Mouse (Mus musculus) forebrain, embryonic 13.5 days (tissue): ENCODE measurements around the gene Vrk3. TPM values are rescaled to one million over a fixed set of nuclear protein-coding genes. Genes with fewer than 3 reads are reported as not detected.

Experiments used
- ATAC-seq: fragments of 200-750 bp; cut with Nextera tagmentation; 2 replicates; pipeline ENCODE4 v1.8.0; 2017
- H3K27ac ChIP-seq: fragments of 300-500 bp; sonication (generic); 2 replicates; pipeline ENCODE4 v1.5.1; 2015; ENCODE audit warnings: inconsistent platforms, mild to moderate bottlenecking, moderate library complexity
- H3K27me3 ChIP-seq: fragments of 300-500 bp; sonication (generic); 2 replicates; pipeline ENCODE4 v1.6.1; 2015; ENCODE audit warnings: mild to moderate bottlenecking, inconsistent platforms
- H3K36me3 ChIP-seq: fragments of 300-500 bp; sonication (generic); 2 replicates; pipeline ENCODE4 v1.6.1; 2015; ENCODE audit warnings: mild to moderate bottlenecking, inconsistent platforms; ENCODE audit not compliant: poor library complexity, severe bottlenecking
- H3K4me1 ChIP-seq: fragments of 300-500 bp; sonication (generic); 2 replicates; pipeline ENCODE4 v1.6.1; 2015; ENCODE audit warnings: inconsistent platforms
- H3K4me2 ChIP-seq: fragments of 300-500 bp; sonication (generic); 2 replicates; pipeline ENCODE4 v1.6.1; 2015; ENCODE audit warnings: inconsistent platforms, mild to moderate bottlenecking, moderate library complexity
- H3K4me3 ChIP-seq: fragments of 300-500 bp; sonication (generic); 2 replicates; pipeline ENCODE4 v1.5.1; 2015; ENCODE audit warnings: mild to moderate bottlenecking, inconsistent platforms
- H3K9ac ChIP-seq: fragments of 300-500 bp; sonication (generic); 2 replicates; pipeline ENCODE4 v1.6.1; 2015; ENCODE audit warnings: mild to moderate bottlenecking, inconsistent platforms
- H3K9me3 ChIP-seq: fragments of 300-500 bp; sonication (generic); replicated peaks from 2 replicates; pipeline ENCODE4 v1.6.1; 2016; ENCODE audit warnings: inconsistent platforms
- WGBS: fragments of 180-500 bp; shearing (Covaris S2); methylation state at CpG from one replicate; pipeline ENCODE4 v1.1.7; 2015; 5-methylcytosine and 5-hydroxymethylcytosine counted together
- polyA plus RNA-seq: library from polyadenylated mRNA; unstranded; fragments of >200 nt; fragmentation: Nextera tagmentation; extraction: Ambion mirVana; gene quantifications from 2 replicates; pipeline ENCODE4 v1.2.1, GENCODE M21; 2015

Gene Vrk3
- polyA plus RNA-seq, 1 experiment from 2014 or later = 38.7 TPM

GRCm38 (mm10) chr7:44770046-44770578 lies 21.9 kb downstream of the Vrk3 start:
- WGBS = 17% methylated on average over 6 of the region's 6 CpGs
- Histone ChIP-seq H3K27ac (no peak overlapping the region), H3K9me3 (no peaks in the 10 kb centered on the region), H3K36me3 (peaks cover 84% of the 10 kb centered on the region), H3K4me1 (no peaks in the 10 kb centered on the region), H3K9ac (no peak overlapping the region), H3K4me3 (no peak overlapping the region), H3K27me3 (no peaks in the 10 kb centered on the region), H3K4me2 (no peak overlapping the region)
- no peak for ATAC-seq

GRCm38 (mm10) chr7:44772591-44773204 lies 24.5 kb downstream of the Vrk3 start:
- H3K27me3 ChIP-seq = no peaks in the 10 kb centered on the region
- peaks cover 80% of the 10 kb centered on the region for H3K36me3 ChIP-seq
- H3K27ac ChIP-seq = no peak overlapping the region
- no peak overlapping the region for H3K4me2 ChIP-seq
- H3K4me3 ChIP-seq = no peak overlapping the region
- H3K9me3 ChIP-seq = no peaks in the 10 kb centered on the region
- no peak overlapping the region for H3K9ac ChIP-seq
- 90% methylated on average over 8 of the region's 8 CpGs for WGBS
- no peaks in the 10 kb centered on the region for H3K4me1 ChIP-seq
- no peak for ATAC-seq

- Histone ChIP-seq H3K9ac (no peak overlapping the region), H3K4me1 (no peaks in the 10 kb centered on the region), H3K36me3 (peaks cover 42% of the 10 kb centered on the region), H3K27me3 (no peaks in the 10 kb centered on the region), H3K4me2 (no peak overlapping the region), H3K27ac (no peak overlapping the region), H3K4me3 (no peak overlapping the region), H3K9me3 (no peaks in the 10 kb centered on the region)
- 93% methylated on average over 9 of the region's 9 CpGs for WGBS
- no peak for ATAC-seq
Measured at GRCm38 (mm10) chr7:44776849-44777498, 28.8 kb downstream of the Vrk3 start.

- WGBS = 91% methylated on average over 8 of the region's 8 CpGs
- H3K4me1 ChIP-seq = no peaks in the 10 kb centered on the region
- H3K36me3 ChIP-seq = peaks cover 22% of the 10 kb centered on the region
- no peak overlapping the region for H3K4me2 ChIP-seq
- no peak for ATAC-seq
- H3K27ac ChIP-seq = no peak overlapping the region
- H3K9ac ChIP-seq = no peak overlapping the region
- H3K27me3 ChIP-seq = no peaks in the 10 kb centered on the region
- H3K9me3 ChIP-seq = no peaks in the 10 kb centered on the region
- H3K4me3 ChIP-seq = no peak overlapping the region
Measured at GRCm38 (mm10) chr7:44780101-44780500, 31.9 kb downstream of the Vrk3 start.

- no peak for ATAC-seq
- H3K4me1 ChIP-seq = no peaks in the 10 kb centered on the region
- H3K36me3 ChIP-seq = no peaks in the 10 kb centered on the region
- H3K9ac ChIP-seq = no peak overlapping the region
- H3K27ac ChIP-seq = no peak overlapping the region
- H3K9me3 ChIP-seq = peaks cover 11% of the 10 kb centered on the region; the same call in 1 of the 2 replicates
- no peaks in the 10 kb centered on the region for H3K27me3 ChIP-seq
- no peak overlapping the region for H3K4me2 ChIP-seq
- 86% methylated on average over 3 of the region's 3 CpGs for WGBS
- no peak overlapping the region for H3K4me3 ChIP-seq
Measured at GRCm38 (mm10) chr7:44789531-44789930, 41.3 kb downstream of the Vrk3 start.

- H3K4me3 ChIP-seq = no peak overlapping the region
- no peak overlapping the region for H3K27ac ChIP-seq
- no peak overlapping the region for H3K4me2 ChIP-seq
- WGBS = 63% methylated on average over 4 of the region's 4 CpGs
- H3K9ac ChIP-seq = no peak overlapping the region
- H3K4me1 ChIP-seq = no peaks in the 10 kb centered on the region
- H3K27me3 ChIP-seq = no peaks in the 10 kb centered on the region
- H3K36me3 ChIP-seq = no peaks in the 10 kb centered on the region
- ATAC-seq = no peak
- peaks cover 11% of the 10 kb centered on the region; the same call in 1 of the 2 replicates for H3K9me3 ChIP-seq
Measured at GRCm38 (mm10) chr7:44790066-44790465, 41.9 kb downstream of the Vrk3 start.

- Histone ChIP-seq H3K4me3 (no peak overlapping the region), H3K27me3 (no peaks in the 10 kb centered on the region), H3K9ac (no peak overlapping the region), H3K9me3 (peaks cover 11% of the 10 kb centered on the region; the same call in 1 of the 2 replicates), H3K4me1 (no peaks in the 10 kb centered on the region), H3K4me2 (no peak overlapping the region), H3K36me3 (no peaks in the 10 kb centered on the region), H3K27ac (no peak overlapping the region)
- ATAC-seq = no peak
- WGBS = 84% methylated on average over 6 of the region's 6 CpGs
Measured at GRCm38 (mm10) chr7:44792781-44793180, 44.6 kb downstream of the Vrk3 start.

GRCm38 (mm10) chr7:44808927-44809326 lies 60.7 kb downstream of the Vrk3 start:
- no peak overlapping the region for H3K9ac ChIP-seq
- 91% methylated on average over 2 of the region's 2 CpGs for WGBS

GRCm38 (mm10) chr7:44809466-44809865 lies 61.3 kb downstream of the Vrk3 start:
- Histone ChIP-seq H3K27me3 (no peaks in the 10 kb centered on the region), H3K27ac (no peak overlapping the region), H3K36me3 (peaks cover 17% of the 10 kb centered on the region; the same call in 1 of the 2 replicates), H3K4me1 (no peaks in the 10 kb centered on the region), H3K4me3 (no peak overlapping the region), H3K9me3 (no peaks in the 10 kb centered on the region), H3K4me2 (no peak overlapping the region), H3K9ac (no peak overlapping the region)
- ATAC-seq = no peak
- 94% methylated on average over 3 of the region's 3 CpGs for WGBS

More at GRCm38 (mm10) chr7:44808927-44809326, 60.7 kb downstream of the Vrk3 start:
- Histone ChIP-seq H3K4me2 (no peak overlapping the region), H3K4me3 (no peak overlapping the region), H3K4me1 (no peaks in the 10 kb centered on the region), H3K9me3 (no peaks in the 10 kb centered on the region), H3K36me3 (peaks cover 16% of the 10 kb centered on the region; the same call in 1 of the 2 replicates), H3K27me3 (no peaks in the 10 kb centered on the region), H3K27ac (no peak overlapping the region)
- no peak for ATAC-seq

- no peak overlapping the region for H3K9ac ChIP-seq
- H3K4me3 ChIP-seq = no peak overlapping the region
- no peak overlapping the region for H3K4me2 ChIP-seq
- ATAC-seq = no peak
- H3K4me1 ChIP-seq = peaks cover 8% of the 10 kb centered on the region
- H3K36me3 ChIP-seq = peaks cover 17% of the 10 kb centered on the region; the same call in 1 of the 2 replicates
- 83% methylated on average over 4 of the region's 4 CpGs for WGBS
- H3K9me3 ChIP-seq = no peaks in the 10 kb centered on the region
- H3K27ac ChIP-seq = no peak overlapping the region
- no peaks in the 10 kb centered on the region for H3K27me3 ChIP-seq
Measured at GRCm38 (mm10) chr7:44810365-44810764, 62.2 kb downstream of the Vrk3 start.

GRCm38 (mm10) chr7:44810819-44811557 lies 62.8 kb downstream of the Vrk3 start:
- Histone ChIP-seq H3K9me3 (no peaks in the 10 kb centered on the region), H3K4me1 (peaks cover 8% of the 10 kb centered on the region), H3K27ac (no peak overlapping the region), H3K27me3 (no peaks in the 10 kb centered on the region), H3K9ac (no peak overlapping the region), H3K4me3 (no peak overlapping the region), H3K36me3 (peaks cover 17% of the 10 kb centered on the region; the same call in 1 of the 2 replicates), H3K4me2 (no peak overlapping the region)
- 88% methylated on average over 7 of the region's 7 CpGs for WGBS
- no peak for ATAC-seq
